Mouse (Mus musculus) liver, adult 10 weeks (tissue): ENCODE results near the gene Mup3. TPM values are rescaled to one million over a fixed set of nuclear protein-coding genes. Genes with fewer than 3 reads are reported as not detected.

ENCODE experiments used
- polyA plus RNA-seq: library from polyadenylated mRNA; stranded (reverse); fragments of 350-450 nt; fragmentation: Illumina TruSeq; extraction: RNeasy Lipid Tissue Mini Kit (QIAGEN cat#74804); gene quantifications from one replicate; pipeline ENCODE4 v1.2.3, GENCODE M21; 2014; ENCODE audit warnings: low read depth, low replicate concordance

The Mup3 gene
- polyA plus RNA-seq = 13,939 TPM

GRCm38 (mm10) chr4:62087241-62087640 is at the start of gene Mup3:
Mup3 (minus strand) TSS chr4:62087342.

GRCm38 (mm10) chr4:62054058-62054457 is 33.1 kb downstream of the Mup3 start, which contains the start of gene Mup20:
Mup20 (minus strand) TSS chr4:62054158.

Other genes starting within 250 kb of the Mup3 start
- 1,074 TPM for gene Mup20, start 33.2 kb downstream of the Mup3 start, polyA plus RNA-seq
- gene Mup21, start 63.5 kb upstream of the Mup3 start, polyA plus RNA-seq = 26.8 TPM
- gene Zfp37, start 143.7 kb upstream of the Mup3 start, polyA plus RNA-seq = 1.0 TPM
- gene Slc31a2, start 175.2 kb upstream of the Mup3 start, polyA plus RNA-seq = 5.2 TPM